Mouse (Mus musculus): Measurements from ENCODE around the gene Gm5935.
"Not testable (repeated sequence)": the region's sequence is repeated elsewhere in the genome, so short reads cannot be mapped to it uniquely, and the experiment has no call there.

The Gm5935 gene

DNA sequence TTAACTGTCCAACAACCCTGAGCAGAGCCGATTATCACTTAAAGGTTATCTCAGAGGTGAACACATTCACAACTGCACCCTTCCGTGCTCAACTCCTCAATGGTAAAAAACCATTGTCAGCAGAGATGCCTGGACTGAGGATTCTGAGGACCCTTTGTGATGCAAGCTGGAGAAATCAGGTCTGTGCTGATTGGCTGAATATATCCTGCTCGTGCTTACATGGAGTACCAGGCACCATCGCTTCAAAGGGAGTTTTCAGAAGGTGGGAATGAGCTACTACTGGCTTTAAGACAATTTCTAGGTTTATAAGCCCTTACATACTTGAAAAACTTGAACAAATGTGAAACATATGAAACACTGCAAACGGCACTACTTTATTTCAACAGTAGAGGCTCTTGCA lies at the start of gene Gm5935:
Gm5935 (minus strand) TSS at position 101 of the 400 bp plus-strand sequence.
- DNase-seq (ENCODE audit: low spot score in 2 of 2) = not testable (repeated sequence)
